Comparison of ENCODE assay signal across 8 mouse cellular contexts in the genomic region with DNA sequence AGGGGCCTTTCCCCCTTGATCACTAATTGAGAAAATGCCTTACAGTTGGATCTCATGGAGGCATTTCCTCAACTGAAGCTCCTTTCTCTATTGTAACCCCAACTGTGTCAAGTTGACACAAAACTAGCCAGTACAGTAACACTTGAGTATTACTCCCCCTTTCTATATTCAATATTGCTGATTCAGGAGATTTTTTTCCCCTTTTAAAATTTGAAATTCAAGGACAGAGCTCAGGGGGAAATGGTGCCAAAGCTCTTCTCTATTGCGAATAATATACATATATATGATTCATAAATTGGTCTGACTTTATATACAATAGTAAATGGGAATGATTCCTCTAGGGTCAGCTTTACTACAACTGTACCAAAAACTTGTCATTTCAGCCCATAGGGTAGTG. TPM values are rescaled to one million over a fixed set of nuclear protein-coding genes. Genes with fewer than 3 reads are reported as not detected.
DNase-seq lines count a peak whose midpoint lies in the region; ATAC-seq lines count a peak whose summit lies in the region.

No protein-coding gene starts in this region.

- peak overlapping the region; percentile 80 for H3K4me3 ChIP-seq in kidney, embryonic 14.5 days (ENCODE audit: low read length)
- peak overlapping the region; percentile 97; the same call in 1 of the 2 replicates for H3K4me3 ChIP-seq in brown adipose tissue, adult 24 weeks (ENCODE audit: insufficient read depth, low read depth, low read length)
- peak overlapping the region; percentile 97 for H3K4me3 ChIP-seq in hindbrain, embryonic 13.5 days
- H3K4me3 ChIP-seq in midbrain, embryonic 12.5 days: peak overlapping the region; percentile 89

- H3K36me3 ChIP-seq in kidney, embryonic 14.5 days (ENCODE audit: control insufficient read depth, insufficient read depth, low read length): no peaks in the 10 kb centered on the region
- H3K36me3 ChIP-seq in hindbrain, embryonic 13.5 days: no peaks in the 10 kb centered on the region
- no peaks in the 10 kb centered on the region for H3K36me3 ChIP-seq in midbrain, embryonic 12.5 days

- H3K27me3 ChIP-seq in kidney, embryonic 14.5 days (ENCODE audit: control insufficient read depth, insufficient read depth, low read length): no peaks in the 10 kb centered on the region
- no peaks in the 10 kb centered on the region for H3K27me3 ChIP-seq in hindbrain, embryonic 13.5 days
- no peaks in the 10 kb centered on the region for H3K27me3 ChIP-seq in midbrain, embryonic 12.5 days

- H3K9ac ChIP-seq in kidney, embryonic 14.5 days (ENCODE audit: low read depth, low read length): no peak overlapping the region
- H3K9ac ChIP-seq in hindbrain, embryonic 13.5 days: no peak overlapping the region
- H3K9ac ChIP-seq in midbrain, embryonic 12.5 days (replicated peaks): no peak overlapping the region

- intact Hi-C loops in left cerebral cortex, postnatal 14 days (cut with DNase I): no loop called here

- no peak for ATAC-seq in kidney, embryonic 14.5 days (ENCODE audit: low FRiP score, low TSS enrichment)
- 0 out of 2 replicates have a peak, but pooled peaks have one; percentile 2 for ATAC-seq in hindbrain, embryonic 13.5 days (ENCODE audit: low FRiP score)
- no peak for ATAC-seq in midbrain, embryonic 12.5 days (ENCODE audit: low FRiP score, low read depth)

- H3K27ac ChIP-seq in kidney, embryonic 14.5 days (ENCODE audit: low read depth, low read length): no peak overlapping the region
- no peak overlapping the region for H3K27ac ChIP-seq in brown adipose tissue, adult 24 weeks (replicated peaks; ENCODE audit: low read depth, low read length)
- H3K27ac ChIP-seq in hindbrain, embryonic 13.5 days: no peak overlapping the region
- no peak overlapping the region for H3K27ac ChIP-seq in midbrain, embryonic 12.5 days (replicated peaks)

- no peak for DNase-seq in kidney, adult 11 months
- DNase-seq in left cerebral cortex, postnatal 14 days (ENCODE audit: low spot score in 2 of 2): no peak
- DNase-seq in ovary, postnatal 36 days (ENCODE audit: low spot score): no peak
- no peak for DNase-seq in urinary bladder, postnatal 36 days (ENCODE audit: low spot score in 2 of 2)

- 11% methylated on average over 1 of the region's 1 CpGs for WGBS in kidney, embryonic 14.5 days
- 7% methylated on average over 1 of the region's 1 CpGs for WGBS in hindbrain, embryonic 13.5 days
- WGBS in midbrain, embryonic 12.5 days: 3% methylated on average over 1 of the region's 1 CpGs

- no peak overlapping the region for H3K4me2 ChIP-seq in kidney, embryonic 14.5 days (replicated peaks; ENCODE audit: low read depth, low read length)
- H3K4me2 ChIP-seq in hindbrain, embryonic 13.5 days: peak overlapping the region; percentile 64; the same call in 1 of the 2 replicates
- 0 out of 2 replicates have a peak overlapping the region, but pooled peaks have one; percentile 9 for H3K4me2 ChIP-seq in midbrain, embryonic 12.5 days (replicated peaks)

- H3K9me3 ChIP-seq in kidney, embryonic 14.5 days (ENCODE audit: control insufficient read depth, low read length): no peaks in the 10 kb centered on the region
- H3K9me3 ChIP-seq in hindbrain, embryonic 13.5 days: no peaks in the 10 kb centered on the region
- H3K9me3 ChIP-seq in midbrain, embryonic 12.5 days: no peaks in the 10 kb centered on the region

- H3K4me1 ChIP-seq in kidney, embryonic 14.5 days (ENCODE audit: control insufficient read depth, insufficient read depth, low read length): peaks cover 11% of the 10 kb centered on the region; the same call in 1 of the 2 replicates
- peaks cover 17% of the 10 kb centered on the region for H3K4me1 ChIP-seq in brown adipose tissue, adult 24 weeks (ENCODE audit: control insufficient read depth, insufficient read depth, insufficient read length, low read length)
- peaks cover 30% of the 10 kb centered on the region for H3K4me1 ChIP-seq in hindbrain, embryonic 13.5 days (replicated peaks)
- H3K4me1 ChIP-seq in midbrain, embryonic 12.5 days: peaks cover 25% of the 10 kb centered on the region

RNA-seq across cellular contexts. Expression of a gene that starts 0.3 kb away (rescaled TPM):
- 7.0 and 11.8 TPM in 2 replicates for polyA plus RNA-seq in kidney, embryonic 14.5 days (2014; fragmentation: Nextera tagmentation; extraction: Ambion mirVana)
- polyA plus RNA-seq in brown adipose tissue, adult 24 weeks (2012; ENCODE audit: insufficient read depth, insufficient read length, missing spikeins): 2.6 and 5.5 TPM in 2 replicates
- 13.0 and 13.2 TPM in 2 replicates for polyA plus RNA-seq in hindbrain, embryonic 13.5 days (2015; fragmentation: Nextera tagmentation; extraction: Ambion mirVana)
- polyA plus RNA-seq in midbrain, embryonic 12.5 days (2016; fragmentation: Nextera tagmentation; extraction: Ambion mirVana): 12.1 and 12.5 TPM in 2 replicates
- 10 to 100 TPM; 17.9 to 18.0 TPM for total RNA-seq in left cerebral cortex, postnatal 14 days (2021)
